Mouse (Mus musculus) gastrocnemius, postnatal 10 days (tissue): ENCODE results near the gene Vmn1r95. TPM values are rescaled to one million over a fixed set of nuclear protein-coding genes. Genes with fewer than 3 reads are reported as not detected.
"Not testable (repeated sequence)": the region's sequence is repeated elsewhere in the genome, so short reads cannot be mapped to it uniquely, and the experiment has no call there.

ENCODE experiments used
- DNase-seq: peaks from one replicate; pipeline ENCODE4 v3.0.0; 2021; ENCODE audit warnings: mixed read lengths
- long read RNA-seq, 2 experiments: library from polyadenylated mRNA; stranded (forward); transcript quantifications; one replicate each; pipeline ENCODE4 v2.0.0; 2021
- total RNA-seq, 2 experiments: library from RNA; stranded (reverse); gene quantifications; 2 replicates each; pipeline ENCODE4 v1.2.3; 2021

Gene Vmn1r95
- not detected for total RNA-seq
- long read RNA-seq, experiment 1: 0 reads
- long read RNA-seq, experiment 2: 0 reads

- DNase-seq: not testable (repeated sequence)
Observed at GRCm38 (mm10) chr7:20193410-20193809, at the start of gene Vmn1r95. Gene Vmn1r95 (plus strand): TSS chr7:20193710.

GRCm38 (mm10) chr7:20168277-20168676 is 25.2 kb upstream of the Vmn1r95 start, which contains the start of gene Vmn1r94:
Gene Vmn1r94 (minus strand): TSS chr7:20168377.
- not testable (repeated sequence) for DNase-seq

- DNase-seq: not testable (repeated sequence)
Observed at GRCm38 (mm10) chr7:20205507-20205906, 12.0 kb downstream of the Vmn1r95 start, which contains the start of gene Gm6164. Gene Gm6164 (minus strand): TSS chr7:20205607.

- DNase-seq: not testable (repeated sequence)
Observed at GRCm38 (mm10) chr7:20233728-20234127, 40.2 kb downstream of the Vmn1r95 start, which contains the start of gene Gm4498. Gene Gm4498 (minus strand): TSS chr7:20233828.

Other genes starting within 250 kb of the Vmn1r95 start
- gene Igsf23, start 243.0 kb upstream of the Vmn1r95 start, total RNA-seq: not detected
- gene Ceacam20, start 228.3 kb upstream of the Vmn1r95 start, total RNA-seq: not detected
- gene Nlrp9b, start 202.2 kb upstream of the Vmn1r95 start, total RNA-seq: not detected
- gene Vmn1r91, start 94.0 kb upstream of the Vmn1r95 start, total RNA-seq: not detected
- gene Gm16442, start 71.1 kb upstream of the Vmn1r95 start, total RNA-seq: not detected
- gene Vmn1r93, start 54.6 kb upstream of the Vmn1r95 start, total RNA-seq: not detected
- not detected for gene Vmn1r94, start 25.3 kb upstream of the Vmn1r95 start, total RNA-seq
- not detected for gene Gm6164, start 11.9 kb downstream of the Vmn1r95 start, total RNA-seq
- gene Gm4498, start 40.1 kb downstream of the Vmn1r95 start, total RNA-seq: not detected
- gene Gm5890, start 69.1 kb downstream of the Vmn1r95 start, total RNA-seq: not detected
- gene Gm4133, start 140.4 kb downstream of the Vmn1r95 start, total RNA-seq: not detected
- gene Gm5728, start 181.7 kb downstream of the Vmn1r95 start, total RNA-seq: not detected
- gene Vmn1r100, start 224.2 kb downstream of the Vmn1r95 start, total RNA-seq: not detected
- not detected for gene Vmn1r101, start 248.9 kb downstream of the Vmn1r95 start, total RNA-seq